Mouse (Mus musculus): Measurements from ENCODE around the gene Clec18a. TPM values are rescaled to one million over a fixed set of nuclear protein-coding genes. Genes with fewer than 3 reads are reported as not detected.
"Not testable (repeated sequence)": the region's sequence is repeated elsewhere in the genome, so short reads cannot be mapped to it uniquely, and the experiment has no call there.

Gene Clec18a
- total RNA-seq (2014; rRNA removed) (0.33 and 0.38 TPM in 2 replicates), polyA plus RNA-seq (2015; fragmentation: Nextera tagmentation; extraction: Ambion mirVana) (0.42 and 0.54 TPM in 2 replicates)

DNA sequence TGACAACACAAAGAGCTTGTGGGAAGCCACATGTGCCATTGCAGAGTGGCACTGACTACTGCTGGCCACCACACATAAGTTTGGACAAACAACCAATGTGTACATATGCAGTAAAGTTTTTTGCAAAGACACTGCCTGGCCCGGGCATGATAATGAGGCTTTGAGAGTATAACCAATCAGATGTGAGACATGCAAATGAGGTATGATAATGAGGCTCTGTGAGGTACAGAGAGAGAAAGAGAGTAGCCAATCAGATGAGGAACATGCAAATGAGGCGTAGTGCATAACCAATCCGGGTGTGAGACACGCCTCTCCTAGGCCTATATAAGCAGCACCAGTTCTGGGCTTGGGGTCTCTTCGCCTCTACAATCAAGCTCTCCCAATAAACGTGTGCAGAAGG, at the start of gene Clec18a:
Gene Clec18a (minus strand): TSS at position 101 of the 400 bp plus-strand sequence.
- H3K36me3 ChIP-seq (ENCODE audit: insufficient read depth); H3K9ac ChIP-seq; H3K4me2 ChIP-seq (ENCODE audit: low read depth); H3K4me3 ChIP-seq (ENCODE audit: low read depth, low read length); DNase-seq; H3K27me3 ChIP-seq (ENCODE audit: insufficient read depth, low read length); H3K9me3 ChIP-seq (ENCODE audit: low read length); ATAC-seq; H3K27ac ChIP-seq (ENCODE audit: low read depth, low read length); H3K4me1 ChIP-seq (ENCODE audit: insufficient read depth): not testable (repeated sequence)
- WGBS: 93% methylated on average over 5 of the region's 6 CpGs

- H3K9ac ChIP-seq: no peak overlapping the region
- DNase-seq: no peak
- TF ChIP-seq CTCF (IDR thresholded peaks at IDR 0.05; ENCODE audit: low read depth): no peak
- peaks cover 74% of the 10 kb centered on the region for H3K36me3 ChIP-seq (ENCODE audit: insufficient read depth)
- no peak for ATAC-seq
- H3K4me1 ChIP-seq (ENCODE audit: insufficient read depth): no peaks in the 10 kb centered on the region
- H3K9me3 ChIP-seq (ENCODE audit: low read length): no peaks in the 10 kb centered on the region
- H3K27me3 ChIP-seq (ENCODE audit: insufficient read depth, low read length): no peaks in the 10 kb centered on the region
- H3K27ac ChIP-seq (ENCODE audit: low read depth, low read length): no peak overlapping the region
- H3K4me3 ChIP-seq (ENCODE audit: low read depth, low read length): no peak overlapping the region
- 89% methylated on average over 2 of the region's 2 CpGs for WGBS
- H3K4me2 ChIP-seq (ENCODE audit: low read depth): no peak overlapping the region
These were observed 38.5 kb upstream of the Clec18a start for GRCm38 (mm10) chr8:111130756-111131155.

DNA sequence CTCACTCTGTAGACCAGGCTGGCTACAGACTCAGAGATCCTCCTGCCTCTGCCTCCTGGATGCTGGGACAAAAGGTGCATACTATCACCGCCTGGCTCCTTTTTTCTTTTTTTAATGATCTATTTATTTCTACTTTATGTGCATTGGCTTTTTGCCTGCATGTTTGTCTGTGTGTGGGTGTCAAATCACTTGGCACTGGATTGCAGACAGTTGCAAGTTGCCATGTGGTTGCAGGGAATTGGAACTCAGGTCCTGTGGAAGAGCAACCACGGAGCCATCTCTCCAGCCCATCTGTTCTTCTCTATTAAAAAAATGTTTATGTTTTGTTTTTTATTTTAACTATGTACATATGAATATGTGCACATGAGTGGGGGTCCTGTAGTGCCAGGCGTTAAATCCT, 27.3 kb upstream of the Clec18a start:
- no peaks in the 10 kb centered on the region for H3K9me3 ChIP-seq (ENCODE audit: low read length)
- no peak overlapping the region for H3K4me2 ChIP-seq (ENCODE audit: low read depth)
- no peak overlapping the region for H3K27ac ChIP-seq (ENCODE audit: low read depth, low read length)
- H3K9ac ChIP-seq: no peak overlapping the region
- WGBS: 70% methylated on average over 3 of the region's 3 CpGs
- H3K4me3 ChIP-seq (ENCODE audit: low read depth, low read length): no peak overlapping the region
- DNase-seq: peak; percentile 13
- H3K36me3 ChIP-seq (ENCODE audit: insufficient read depth): peaks cover 72% of the 10 kb centered on the region
- no peaks in the 10 kb centered on the region for H3K4me1 ChIP-seq (ENCODE audit: insufficient read depth)
- no peak for ATAC-seq
- no peak for TF ChIP-seq CTCF (IDR thresholded peaks at IDR 0.05; ENCODE audit: low read depth)
- no peaks in the 10 kb centered on the region for H3K27me3 ChIP-seq (ENCODE audit: insufficient read depth, low read length)

- Histone ChIP-seq H3K27me3 (ENCODE audit: insufficient read depth, low read length) (no peaks in the 10 kb centered on the region), H3K4me2 (ENCODE audit: low read depth) (no peak overlapping the region), H3K4me3 (ENCODE audit: low read depth, low read length) (no peak overlapping the region), H3K36me3 (ENCODE audit: insufficient read depth) (peaks cover 65% of the 10 kb centered on the region), H3K9me3 (ENCODE audit: low read length) (no peaks in the 10 kb centered on the region), H3K4me1 (ENCODE audit: insufficient read depth) (no peaks in the 10 kb centered on the region), H3K27ac (ENCODE audit: low read depth, low read length) (no peak overlapping the region), H3K9ac (no peak overlapping the region)
- WGBS: 94% methylated on average over 5 of the region's 5 CpGs
- TF ChIP-seq CTCF (IDR thresholded peaks at IDR 0.05; ENCODE audit: low read depth): no peak
- no peak for ATAC-seq
- no peak for DNase-seq
These were observed 22.7 kb upstream of the Clec18a start for GRCm38 (mm10) chr8:111114891-111115290.

DNA sequence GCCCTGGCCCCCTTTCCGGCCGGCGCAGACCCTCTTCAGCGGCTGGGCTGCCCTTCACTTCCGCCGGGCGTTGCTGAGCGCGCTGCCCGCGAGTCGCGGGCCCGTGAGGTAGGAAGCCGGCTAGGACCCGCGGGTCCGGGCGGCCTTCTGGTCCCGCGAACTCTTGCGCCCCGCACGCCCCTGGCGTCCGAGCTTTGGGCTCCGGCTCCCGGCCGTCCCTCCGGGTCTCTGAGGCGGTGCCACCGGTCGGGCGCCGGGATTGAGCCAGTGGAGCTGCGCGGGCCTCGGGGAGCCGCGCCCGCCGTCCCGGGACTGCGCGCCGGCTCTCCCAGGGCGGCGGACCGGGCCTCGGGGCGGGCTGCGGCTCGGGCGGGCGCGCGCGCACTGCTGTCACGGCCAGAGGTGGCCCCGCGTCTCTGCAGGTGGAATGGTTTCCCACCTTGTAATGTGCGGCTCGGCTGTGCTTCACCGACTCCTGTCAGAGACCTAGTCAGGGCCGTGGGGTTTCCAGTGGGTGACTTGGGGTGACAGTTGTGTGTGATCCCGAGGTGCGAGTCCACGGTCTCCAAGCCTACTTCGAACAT, 2.6 kb upstream of the Clec18a start:
- not testable (repeated sequence) for H3K36me3 ChIP-seq (ENCODE audit: insufficient read depth); H3K9me3 ChIP-seq (ENCODE audit: low read length); H3K4me1 ChIP-seq (ENCODE audit: insufficient read depth); ATAC-seq; H3K27ac ChIP-seq (ENCODE audit: low read depth, low read length); H3K27me3 ChIP-seq (ENCODE audit: insufficient read depth, low read length)
- 6% methylated on average over 55 of the region's 69 CpGs for WGBS
- Histone ChIP-seq H3K9ac (peak overlapping the region; percentile 64), H3K4me2 (ENCODE audit: low read depth) (peak overlapping the region; percentile 80), H3K4me3 (ENCODE audit: low read depth, low read length) (peak overlapping the region; percentile 65)
- peak; percentile 3 for DNase-seq

DNA sequence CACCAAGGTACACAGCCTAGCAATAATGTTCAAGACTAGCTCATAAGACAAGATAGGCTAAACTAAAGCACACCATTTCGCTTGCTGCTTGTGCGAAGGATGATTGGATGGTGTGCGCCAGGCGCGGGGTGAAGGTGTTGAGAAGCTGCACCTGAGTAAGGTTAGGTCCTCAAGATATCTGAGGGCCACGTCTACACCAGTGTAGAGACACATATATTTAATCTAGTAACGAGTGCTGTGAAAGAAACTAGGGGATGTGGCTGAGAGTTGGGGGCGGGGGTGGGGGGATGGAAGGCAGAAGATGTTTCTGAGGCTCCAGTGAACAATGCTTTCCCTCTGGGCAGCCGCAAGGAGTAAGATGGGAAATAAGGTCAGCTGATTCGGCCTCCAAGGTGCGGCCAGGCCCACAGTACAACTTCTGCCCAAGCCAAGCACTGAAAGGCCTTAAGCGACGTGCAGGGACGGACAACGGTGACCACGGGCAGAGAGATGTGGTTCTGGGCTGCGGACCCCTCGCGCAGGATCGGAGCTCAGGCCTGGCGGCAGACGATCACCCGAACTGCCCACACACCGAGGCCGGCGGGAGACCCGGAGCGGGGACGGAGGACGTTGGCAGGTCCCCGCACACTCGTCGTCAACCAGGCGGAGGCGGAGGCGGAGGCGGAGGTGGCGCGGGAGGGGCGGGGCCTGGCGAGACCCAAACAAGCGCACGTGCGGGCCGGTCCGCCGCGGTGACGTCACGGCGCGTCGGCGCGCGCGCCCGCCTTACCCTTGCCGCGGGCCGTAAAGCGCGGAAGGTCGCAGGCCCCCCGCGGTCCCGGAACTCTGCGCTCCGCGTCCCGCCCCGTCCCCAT, 1.9 kb upstream of the Clec18a start, which contains the start of gene Pdpr:
Gene Pdpr (plus strand): TSS at position 766 of the 854 bp plus-strand sequence.
- WGBS: 8% methylated on average over 65 of the region's 72 CpGs
- ATAC-seq: peak; percentile 94

GRCm38 (mm10) chr8:111091706-111092105, 520 bp downstream of the Clec18a start:
- no peak overlapping the region for H3K4me3 ChIP-seq (ENCODE audit: low read depth, low read length)
- peaks cover 6% of the 10 kb centered on the region; the same call in 1 of the 2 replicates for H3K4me1 ChIP-seq (ENCODE audit: insufficient read depth)
- no peak overlapping the region for H3K4me2 ChIP-seq (ENCODE audit: low read depth)
- H3K9ac ChIP-seq: no peak overlapping the region
- 79% methylated on average over 7 of the region's 7 CpGs for WGBS
- no peak for ATAC-seq
- no peaks in the 10 kb centered on the region for H3K9me3 ChIP-seq (ENCODE audit: low read length)
- no peaks in the 10 kb centered on the region for H3K36me3 ChIP-seq (ENCODE audit: insufficient read depth)
- TF ChIP-seq CTCF (IDR thresholded peaks at IDR 0.05; ENCODE audit: low read depth): no peak
- H3K27me3 ChIP-seq (ENCODE audit: insufficient read depth, low read length): no peaks in the 10 kb centered on the region
- no peak overlapping the region for H3K27ac ChIP-seq (ENCODE audit: low read depth, low read length)
- DNase-seq: no peak

More for the DNA sequence above, 1.9 kb upstream of the Clec18a start, which contains the start of gene Pdpr:
- no peaks in the 10 kb centered on the region for H3K36me3 ChIP-seq (ENCODE audit: insufficient read depth)
- peak within 1 kb of the TSS; percentile 64 for H3K9ac ChIP-seq
- peaks cover 6% of the 10 kb centered on the region; the same call in 1 of the 2 replicates for H3K4me1 ChIP-seq (ENCODE audit: insufficient read depth)
- TF ChIP-seq CTCF (IDR thresholded peaks at IDR 0.05; ENCODE audit: low read depth): no peak
- H3K27ac ChIP-seq (ENCODE audit: low read depth, low read length): peak within 1 kb of the TSS; percentile 45
- H3K27me3 ChIP-seq (ENCODE audit: insufficient read depth, low read length): no peaks in the 10 kb centered on the region
- H3K9me3 ChIP-seq (ENCODE audit: low read length): no peaks in the 10 kb centered on the region
- H3K4me3 ChIP-seq (ENCODE audit: low read depth, low read length): peak within 1 kb of the TSS; percentile 65
- H3K4me2 ChIP-seq (ENCODE audit: low read depth): peak within 1 kb of the TSS; percentile 80
- DNase-seq: peak; percentile 91
